Mouse (Mus musculus): Measurements from ENCODE around the gene Ficd. TPM values are rescaled to one million over a fixed set of nuclear protein-coding genes. Genes with fewer than 3 reads are reported as not detected.

Ficd gene
- polyA plus RNA-seq, 1 experiment from 2014 or later = 7.0 TPM

GRCm38 (mm10) chr5:113768806-113769205 is 33.2 kb downstream of the Ficd start:
- ATAC-seq (ENCODE audit: low FRiP score) (no peak), DNase-seq (ENCODE audit: low spot score) (no peak)
- Histone ChIP-seq H3K4me2 (replicated peaks) (no peak overlapping the region), H3K36me3 (replicated peaks; ENCODE audit: control insufficient read depth, insufficient read depth) (peaks cover 25% of the 10 kb centered on the region), H3K27me3 (ENCODE audit: control insufficient read depth, insufficient read depth, low read length) (no peaks in the 10 kb centered on the region), H3K4me1 (replicated peaks; ENCODE audit: control insufficient read depth, insufficient read depth, low read length) (peaks cover 13% of the 10 kb centered on the region), H3K27ac (no peak overlapping the region), H3K4me3 (replicated peaks; ENCODE audit: low read length) (no peak overlapping the region), H3K9me3 (ENCODE audit: control insufficient read depth, low read length) (no peaks in the 10 kb centered on the region), H3K9ac (no peak overlapping the region)
- 95% methylated on average over 8 of the region's 8 CpGs for WGBS

- WGBS = under 1% methylated on average over 91 of the region's 97 CpGs
- peak; percentile 84 for ATAC-seq (ENCODE audit: low FRiP score)
- DNase-seq (ENCODE audit: low spot score) = peak; percentile 85
These were observed 35.9 kb downstream of the Ficd start for GRCm38 (mm10) chr5:113771213-113772162.

GRCm38 (mm10) chr5:113772450-113772895 is 36.9 kb downstream of the Ficd start, which contains the start of the genes Sart3 and Iscu:
Gene Sart3 (minus strand): TSS chr5:113772510.
Gene Iscu (plus strand): TSS chr5:113772748.
- Histone ChIP-seq H3K9ac (peak within 1 kb of the TSS; percentile 92), H3K27me3 (ENCODE audit: control insufficient read depth, insufficient read depth, low read length) (no peaks in the 10 kb centered on the region)

More at GRCm38 (mm10) chr5:113771213-113772162, 35.9 kb downstream of the Ficd start:
- Histone ChIP-seq H3K9ac (peak overlapping the region; percentile 92), H3K9me3 (ENCODE audit: control insufficient read depth, low read length) (no peaks in the 10 kb centered on the region), H3K36me3 (replicated peaks; ENCODE audit: control insufficient read depth, insufficient read depth) (peaks cover 39% of the 10 kb centered on the region), H3K27me3 (ENCODE audit: control insufficient read depth, insufficient read depth, low read length) (no peaks in the 10 kb centered on the region), H3K4me2 (replicated peaks) (peak overlapping the region; percentile 77), H3K4me3 (replicated peaks; ENCODE audit: low read length) (peak overlapping the region; percentile 82), H3K27ac (peak overlapping the region; percentile 98), H3K4me1 (replicated peaks; ENCODE audit: control insufficient read depth, insufficient read depth, low read length) (peaks cover 13% of the 10 kb centered on the region)

GRCm38 (mm10) chr5:113772905-113773519 is 37.4 kb downstream of the Ficd start:
- Histone ChIP-seq H3K36me3 (replicated peaks; ENCODE audit: control insufficient read depth, insufficient read depth) (peaks cover 37% of the 10 kb centered on the region), H3K27me3 (ENCODE audit: control insufficient read depth, insufficient read depth, low read length) (no peaks in the 10 kb centered on the region), H3K27ac (peak overlapping the region; percentile 98), H3K4me2 (replicated peaks) (peak overlapping the region; percentile 77), H3K9ac (peak overlapping the region; percentile 67), H3K4me1 (replicated peaks; ENCODE audit: control insufficient read depth, insufficient read depth, low read length) (peaks cover 13% of the 10 kb centered on the region), H3K4me3 (replicated peaks; ENCODE audit: low read length) (peak overlapping the region; percentile 82), H3K9me3 (ENCODE audit: control insufficient read depth, low read length) (no peaks in the 10 kb centered on the region)
- 3% methylated on average over 23 of the region's 38 CpGs for WGBS
- ATAC-seq (ENCODE audit: low FRiP score) (peak; percentile 38), DNase-seq (ENCODE audit: low spot score) (no peak)

More at GRCm38 (mm10) chr5:113772450-113772895, 36.9 kb downstream of the Ficd start, which contains the start of the genes Sart3 and Iscu:
- ATAC-seq (ENCODE audit: low FRiP score) = peak; percentile 86
- peaks cover 13% of the 10 kb centered on the region for H3K4me1 ChIP-seq (replicated peaks; ENCODE audit: control insufficient read depth, insufficient read depth, low read length)
- peak; percentile 99 for DNase-seq (ENCODE audit: low spot score)
- under 1% methylated on average over 43 of the region's 49 CpGs for WGBS
- peak within 1 kb of the TSS; percentile 82 for H3K4me3 ChIP-seq (replicated peaks; ENCODE audit: low read length)
- H3K27ac ChIP-seq = peak within 1 kb of the TSS; percentile 98
- peaks cover 38% of the 10 kb centered on the region for H3K36me3 ChIP-seq (replicated peaks; ENCODE audit: control insufficient read depth, insufficient read depth)
- peak within 1 kb of the TSS; percentile 77 for H3K4me2 ChIP-seq (replicated peaks)
- H3K9me3 ChIP-seq (ENCODE audit: control insufficient read depth, low read length) = no peaks in the 10 kb centered on the region

GRCm38 (mm10) chr5:113773664-113774063 is 38.1 kb downstream of the Ficd start:
- DNase-seq (ENCODE audit: low spot score) (peak; percentile 86), ATAC-seq (ENCODE audit: low FRiP score) (no peak)
- peaks cover 13% of the 10 kb centered on the region for H3K4me1 ChIP-seq (replicated peaks; ENCODE audit: control insufficient read depth, insufficient read depth, low read length)
- H3K4me3 ChIP-seq (replicated peaks; ENCODE audit: low read length) = peak overlapping the region; percentile 82
- no peak overlapping the region for H3K27ac ChIP-seq
- whole genome bisulfite sequencing = 1% methylated on average over 7 of the region's 7 CpGs
- H3K9me3 ChIP-seq (ENCODE audit: control insufficient read depth, low read length) = no peaks in the 10 kb centered on the region
- H3K9ac ChIP-seq = 0 out of 2 replicates have a peak overlapping the region, but pooled peaks have one; percentile 67
- H3K36me3 ChIP-seq (replicated peaks; ENCODE audit: control insufficient read depth, insufficient read depth) = peaks cover 38% of the 10 kb centered on the region
- H3K27me3 ChIP-seq (ENCODE audit: control insufficient read depth, insufficient read depth, low read length) = no peaks in the 10 kb centered on the region
- H3K4me2 ChIP-seq (replicated peaks) = peak overlapping the region; percentile 77

- Histone ChIP-seq H3K27ac (no peak overlapping the region), H3K4me3 (replicated peaks; ENCODE audit: low read length) (no peak overlapping the region), H3K36me3 (replicated peaks; ENCODE audit: control insufficient read depth, insufficient read depth) (peaks cover 40% of the 10 kb centered on the region), H3K9me3 (ENCODE audit: control insufficient read depth, low read length) (no peaks in the 10 kb centered on the region), H3K4me1 (replicated peaks; ENCODE audit: control insufficient read depth, insufficient read depth, low read length) (peaks cover under 1% of the 10 kb centered on the region; the same call in 1 of the 2 replicates), H3K4me2 (replicated peaks) (no peak overlapping the region), H3K9ac (no peak overlapping the region), H3K27me3 (ENCODE audit: control insufficient read depth, insufficient read depth, low read length) (no peaks in the 10 kb centered on the region)
- no peak for DNase-seq (ENCODE audit: low spot score)
- WGBS = 92% methylated on average over 10 of the region's 10 CpGs
- no peak for ATAC-seq (ENCODE audit: low FRiP score)
These were observed 40.0 kb downstream of the Ficd start for GRCm38 (mm10) chr5:113775585-113775984.

GRCm38 (mm10) chr5:113776128-113776895 is 40.7 kb downstream of the Ficd start:
- H3K27me3 ChIP-seq (ENCODE audit: control insufficient read depth, insufficient read depth, low read length) = no peaks in the 10 kb centered on the region
- peaks cover 40% of the 10 kb centered on the region for H3K36me3 ChIP-seq (replicated peaks; ENCODE audit: control insufficient read depth, insufficient read depth)
- no peak overlapping the region for H3K4me3 ChIP-seq (replicated peaks; ENCODE audit: low read length)
- H3K27ac ChIP-seq = no peak overlapping the region
- no peak overlapping the region for H3K9ac ChIP-seq
- DNase-seq (ENCODE audit: low spot score) = no peak
- ATAC-seq (ENCODE audit: low FRiP score) = no peak
- H3K9me3 ChIP-seq (ENCODE audit: control insufficient read depth, low read length) = no peaks in the 10 kb centered on the region
- WGBS = 91% methylated on average over 15 of the region's 15 CpGs
- H3K4me1 ChIP-seq (replicated peaks; ENCODE audit: control insufficient read depth, insufficient read depth, low read length) = no peaks in the 10 kb centered on the region; the same call in 1 of the 2 replicates
- no peak overlapping the region for H3K4me2 ChIP-seq (replicated peaks)

- ATAC-seq (ENCODE audit: low FRiP score) (no peak), DNase-seq (ENCODE audit: low spot score) (no peak)
- Histone ChIP-seq H3K4me2 (replicated peaks) (no peak overlapping the region), H3K4me1 (replicated peaks; ENCODE audit: control insufficient read depth, insufficient read depth, low read length) (no peaks in the 10 kb centered on the region; the same call in 1 of the 2 replicates), H3K9ac (no peak overlapping the region), H3K36me3 (replicated peaks; ENCODE audit: control insufficient read depth, insufficient read depth) (peaks cover 40% of the 10 kb centered on the region), H3K27ac (no peak overlapping the region), H3K27me3 (ENCODE audit: control insufficient read depth, insufficient read depth, low read length) (no peaks in the 10 kb centered on the region), H3K4me3 (replicated peaks; ENCODE audit: low read length) (no peak overlapping the region), H3K9me3 (ENCODE audit: control insufficient read depth, low read length) (no peaks in the 10 kb centered on the region)
- 91% methylated on average over 8 of the region's 8 CpGs for WGBS
These were observed 41.3 kb downstream of the Ficd start for GRCm38 (mm10) chr5:113776896-113777226.

Measured in hindbrain, embryonic 14.5 days (tissue).